Mouse (Mus musculus): ENCODE measurements around the gene Tex14. TPM values are rescaled to one million over a fixed set of nuclear protein-coding genes. Genes with fewer than 3 reads are reported as not detected.
A peak's percentile ranks its signal among the peaks of the same experiment; 100 is the strongest.

The Tex14 gene
- polyA plus RNA-seq, 1 experiment from 2014 or later: not detected

DNA sequence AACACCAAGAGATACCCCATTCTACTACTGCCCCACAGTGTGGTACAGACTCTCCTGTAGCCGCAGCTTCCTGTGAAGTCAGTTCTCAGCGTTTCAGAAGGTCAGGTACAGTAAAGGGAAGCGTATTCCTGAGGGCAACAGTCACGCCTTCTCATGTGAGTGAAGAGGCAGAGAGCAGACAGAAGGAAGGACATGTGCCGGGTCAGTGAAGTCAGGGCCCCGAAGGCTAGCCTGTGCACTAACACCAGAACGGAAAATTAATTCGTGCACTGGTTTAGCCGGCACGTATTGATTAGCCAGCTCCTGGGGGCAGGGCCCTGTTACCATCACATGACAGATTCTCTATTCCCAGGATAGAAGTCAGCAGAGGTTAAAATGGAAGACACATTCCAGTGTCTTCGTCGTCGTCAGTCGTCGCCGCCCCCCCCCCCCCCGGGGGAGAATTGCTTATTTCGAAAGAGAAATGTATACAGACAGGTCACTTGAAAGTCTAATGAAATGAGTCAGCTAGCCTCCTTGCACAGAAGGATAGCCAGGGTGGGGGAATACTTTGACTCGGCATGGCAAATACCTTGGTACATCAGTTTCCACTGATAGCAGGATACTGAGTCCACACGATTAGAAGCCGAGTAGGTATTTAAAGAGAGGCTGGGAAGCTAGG is 169.8 kb downstream of the Tex14 start:
- H3K27me3 ChIP-seq (ENCODE audit: control insufficient read depth, insufficient read depth, low read length): peaks cover 2% of the 10 kb centered on the region; the same call in 1 of the 2 replicates
- H3K4me2 ChIP-seq (replicated peaks; ENCODE audit: low read depth, low read length): no peak overlapping the region
- no peak overlapping the region for H3K9ac ChIP-seq (ENCODE audit: low read depth, low read length)
- no peak overlapping the region for H3K4me3 ChIP-seq (ENCODE audit: low read depth, low read length)
- H3K27ac ChIP-seq (ENCODE audit: low read depth, low read length): no peak overlapping the region
- H3K9me3 ChIP-seq (ENCODE audit: control insufficient read depth, low read length): no peaks in the 10 kb centered on the region
- no peaks in the 10 kb centered on the region for H3K36me3 ChIP-seq (ENCODE audit: control insufficient read depth, insufficient read depth, low read length)
- DNase-seq (ENCODE audit: low spot score) (peak; percentile 24), ATAC-seq (ENCODE audit: low FRiP score) (no peak)
- WGBS: 65% methylated on average over 21 of the region's 21 CpGs
- H3K4me1 ChIP-seq (replicated peaks; ENCODE audit: control insufficient read depth, insufficient read depth, low read length): peaks cover 8% of the 10 kb centered on the region; the same call in 1 of the 2 replicates

DNA sequence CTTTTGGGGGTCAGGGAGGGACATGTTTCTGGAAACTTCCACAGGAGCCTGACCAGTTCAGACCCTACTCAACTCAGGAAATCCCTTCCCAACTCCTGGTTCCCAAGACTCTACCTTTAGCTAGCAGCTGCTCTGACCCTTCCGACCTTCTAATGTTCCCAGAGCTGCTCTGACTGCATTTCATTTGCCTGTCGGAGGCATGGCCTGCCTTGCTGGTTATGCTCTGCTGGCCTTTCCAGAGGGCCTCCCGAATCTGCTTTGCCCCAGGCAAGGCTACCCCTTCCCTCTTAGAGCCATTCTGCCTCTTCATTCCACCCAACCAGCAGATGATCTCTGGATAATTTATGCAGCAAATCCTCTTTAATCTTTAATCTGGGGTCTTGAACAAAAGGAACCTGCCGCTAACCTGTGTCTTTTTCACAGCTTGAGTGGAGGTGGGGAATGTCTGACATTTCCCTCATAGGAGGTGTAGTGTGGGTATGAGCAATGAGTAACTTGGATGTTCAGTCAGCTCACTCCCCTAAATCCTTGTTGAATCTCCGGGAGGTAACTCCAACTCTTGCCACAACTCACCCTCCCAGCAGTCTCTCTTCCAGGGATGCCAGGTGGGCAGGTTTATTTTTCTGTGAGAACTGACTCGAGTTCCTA is 172.9 kb downstream of the Tex14 start:
- peaks cover 2% of the 10 kb centered on the region; the same call in 1 of the 2 replicates for H3K27me3 ChIP-seq (ENCODE audit: control insufficient read depth, insufficient read depth, low read length)
- peak overlapping the region; percentile 60 for H3K4me3 ChIP-seq (ENCODE audit: low read depth, low read length)
- H3K4me1 ChIP-seq (replicated peaks; ENCODE audit: control insufficient read depth, insufficient read depth, low read length): peaks cover 8% of the 10 kb centered on the region; the same call in 1 of the 2 replicates
- H3K9ac ChIP-seq (ENCODE audit: low read depth, low read length): peak overlapping the region; percentile 72
- DNase-seq (ENCODE audit: low spot score) (no peak), ATAC-seq (ENCODE audit: low FRiP score) (no peak)
- no peaks in the 10 kb centered on the region for H3K36me3 ChIP-seq (ENCODE audit: control insufficient read depth, insufficient read depth, low read length)
- peak overlapping the region; percentile 96 for H3K4me2 ChIP-seq (replicated peaks; ENCODE audit: low read depth, low read length)
- 20% methylated on average over 6 of the region's 6 CpGs for WGBS
- no peaks in the 10 kb centered on the region for H3K9me3 ChIP-seq (ENCODE audit: control insufficient read depth, low read length)
- no peak overlapping the region for H3K27ac ChIP-seq (ENCODE audit: low read depth, low read length)

DNA sequence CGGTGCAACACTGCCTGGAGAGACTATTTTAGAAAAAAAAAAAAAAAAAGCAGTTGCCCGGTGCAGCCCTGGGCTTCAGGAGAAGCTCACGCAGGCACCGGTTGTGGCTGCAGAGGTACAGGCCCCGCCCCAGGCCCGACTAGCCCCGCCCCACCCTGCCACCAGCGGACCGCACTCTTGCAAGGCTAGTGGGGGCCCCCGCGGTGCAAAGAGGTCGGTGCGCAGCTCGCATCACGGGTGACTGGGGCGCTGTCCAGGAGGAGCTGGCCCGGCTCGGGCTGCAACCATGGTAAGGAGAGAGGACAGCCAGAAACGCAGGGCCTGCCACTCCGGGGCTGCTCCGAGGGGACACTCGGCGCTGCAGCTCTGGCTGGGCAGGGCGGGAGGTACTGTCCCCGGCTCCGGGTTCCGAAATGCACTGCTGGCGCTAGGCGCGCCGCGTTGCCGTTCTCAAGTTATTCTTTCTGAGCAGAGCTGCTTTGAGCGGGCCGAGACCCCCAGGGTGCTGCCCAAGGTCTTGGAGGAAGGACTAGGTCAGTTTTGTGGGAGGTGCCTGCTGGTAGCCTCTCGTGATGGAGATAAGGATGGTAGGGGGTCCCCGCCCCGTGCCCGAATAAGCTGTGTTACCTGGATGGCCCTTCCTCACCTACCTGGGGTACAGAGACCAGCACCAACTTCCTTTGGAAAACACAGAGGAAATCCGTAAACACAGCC is 173.5 kb downstream of the Tex14 start:
- DNase-seq (ENCODE audit: low spot score) (peak; percentile 71), ATAC-seq (ENCODE audit: low FRiP score) (peak; percentile 78)
- peak overlapping the region; percentile 60 for H3K4me3 ChIP-seq (ENCODE audit: low read depth, low read length)
- H3K27me3 ChIP-seq (ENCODE audit: control insufficient read depth, insufficient read depth, low read length): peaks cover 2% of the 10 kb centered on the region; the same call in 1 of the 2 replicates
- peaks cover 8% of the 10 kb centered on the region; the same call in 1 of the 2 replicates for H3K4me1 ChIP-seq (replicated peaks; ENCODE audit: control insufficient read depth, insufficient read depth, low read length)
- no peaks in the 10 kb centered on the region for H3K36me3 ChIP-seq (ENCODE audit: control insufficient read depth, insufficient read depth, low read length)
- peak overlapping the region; percentile 72 for H3K9ac ChIP-seq (ENCODE audit: low read depth, low read length)
- no peaks in the 10 kb centered on the region for H3K9me3 ChIP-seq (ENCODE audit: control insufficient read depth, low read length)
- peak overlapping the region; percentile 96 for H3K4me2 ChIP-seq (replicated peaks; ENCODE audit: low read depth, low read length)
- H3K27ac ChIP-seq (ENCODE audit: low read depth, low read length): no peak overlapping the region
- WGBS: under 1% methylated on average over 40 of the region's 40 CpGs

DNA sequence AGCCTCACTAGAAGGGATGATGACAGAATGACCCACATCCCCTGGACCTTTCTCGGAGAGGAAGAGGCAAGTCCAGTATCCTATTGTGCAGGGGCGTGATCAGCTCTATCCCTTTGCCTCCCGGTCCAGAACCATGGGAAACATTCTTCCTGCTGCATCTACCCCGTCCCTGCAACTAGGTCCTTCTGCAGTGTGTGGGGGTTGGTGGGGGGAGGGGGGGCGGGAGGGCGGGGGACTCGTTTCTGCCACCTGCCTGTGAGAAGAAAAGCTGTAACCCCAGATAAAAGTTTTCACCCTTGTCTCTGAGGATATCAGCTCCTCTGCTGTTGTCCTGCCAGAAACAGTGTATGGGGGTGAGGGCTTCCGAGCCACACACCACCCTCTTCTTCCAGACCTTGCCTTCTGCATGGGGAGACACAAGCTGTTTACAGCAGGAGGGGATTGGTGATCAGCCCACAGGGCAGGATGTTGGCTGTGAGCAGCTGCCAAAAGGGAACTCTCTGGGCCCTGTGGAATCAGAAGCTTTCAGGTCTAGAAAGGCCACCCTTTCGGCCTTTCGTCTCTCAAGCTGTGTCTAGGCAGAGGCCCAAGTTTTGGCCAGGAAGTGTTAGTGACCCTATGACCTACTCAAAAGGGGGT is 174.2 kb downstream of the Tex14 start:
- WGBS: 15% methylated on average over 10 of the region's 10 CpGs
- Histone ChIP-seq H3K9ac (ENCODE audit: low read depth, low read length) (peak overlapping the region; percentile 72), H3K4me2 (replicated peaks; ENCODE audit: low read depth, low read length) (peak overlapping the region; percentile 96), H3K9me3 (ENCODE audit: control insufficient read depth, low read length) (no peaks in the 10 kb centered on the region), H3K27ac (ENCODE audit: low read depth, low read length) (no peak overlapping the region), H3K4me1 (replicated peaks; ENCODE audit: control insufficient read depth, insufficient read depth, low read length) (peaks cover 8% of the 10 kb centered on the region; the same call in 1 of the 2 replicates), H3K4me3 (ENCODE audit: low read depth, low read length) (peak overlapping the region; percentile 60), H3K27me3 (ENCODE audit: control insufficient read depth, insufficient read depth, low read length) (peaks cover 2% of the 10 kb centered on the region; the same call in 1 of the 2 replicates), H3K36me3 (ENCODE audit: control insufficient read depth, insufficient read depth, low read length) (no peaks in the 10 kb centered on the region)
- DNase-seq (ENCODE audit: low spot score) (no peak), ATAC-seq (ENCODE audit: low FRiP score) (peak; percentile 61)

DNA sequence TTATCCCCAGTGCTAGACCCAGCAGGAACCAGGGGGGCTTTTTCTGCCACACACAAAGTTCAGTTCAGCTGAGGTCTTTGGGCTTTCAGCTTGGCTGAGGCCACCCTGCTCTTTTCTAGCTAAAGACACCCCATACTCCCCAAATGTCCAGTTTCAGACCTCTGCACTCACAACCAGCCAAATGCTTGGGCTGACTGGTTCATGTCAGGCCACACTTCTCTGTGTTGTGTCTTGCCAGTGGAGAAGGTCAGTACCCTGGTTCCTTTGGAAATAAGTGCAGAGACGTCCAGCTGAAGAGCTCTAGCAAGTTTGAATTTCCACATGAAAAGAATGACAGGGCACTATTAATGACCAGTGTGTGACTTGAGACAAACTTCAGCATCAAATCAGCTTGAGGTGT is 174.8 kb downstream of the Tex14 start:
- no peak overlapping the region for H3K4me2 ChIP-seq (replicated peaks; ENCODE audit: low read depth, low read length)
- H3K27me3 ChIP-seq (ENCODE audit: control insufficient read depth, insufficient read depth, low read length): peaks cover 2% of the 10 kb centered on the region; the same call in 1 of the 2 replicates
- no peak for DNase-seq (ENCODE audit: low spot score)
- peaks cover 8% of the 10 kb centered on the region; the same call in 1 of the 2 replicates for H3K4me1 ChIP-seq (replicated peaks; ENCODE audit: control insufficient read depth, insufficient read depth, low read length)
- ATAC-seq (ENCODE audit: low FRiP score): no peak
- 41% methylated on average over 1 of the region's 1 CpGs for WGBS
- no peak overlapping the region for H3K9ac ChIP-seq (ENCODE audit: low read depth, low read length)
- H3K9me3 ChIP-seq (ENCODE audit: control insufficient read depth, low read length): no peaks in the 10 kb centered on the region
- no peaks in the 10 kb centered on the region for H3K36me3 ChIP-seq (ENCODE audit: control insufficient read depth, insufficient read depth, low read length)
- H3K4me3 ChIP-seq (ENCODE audit: low read depth, low read length): no peak overlapping the region
- H3K27ac ChIP-seq (ENCODE audit: low read depth, low read length): no peak overlapping the region

DNA sequence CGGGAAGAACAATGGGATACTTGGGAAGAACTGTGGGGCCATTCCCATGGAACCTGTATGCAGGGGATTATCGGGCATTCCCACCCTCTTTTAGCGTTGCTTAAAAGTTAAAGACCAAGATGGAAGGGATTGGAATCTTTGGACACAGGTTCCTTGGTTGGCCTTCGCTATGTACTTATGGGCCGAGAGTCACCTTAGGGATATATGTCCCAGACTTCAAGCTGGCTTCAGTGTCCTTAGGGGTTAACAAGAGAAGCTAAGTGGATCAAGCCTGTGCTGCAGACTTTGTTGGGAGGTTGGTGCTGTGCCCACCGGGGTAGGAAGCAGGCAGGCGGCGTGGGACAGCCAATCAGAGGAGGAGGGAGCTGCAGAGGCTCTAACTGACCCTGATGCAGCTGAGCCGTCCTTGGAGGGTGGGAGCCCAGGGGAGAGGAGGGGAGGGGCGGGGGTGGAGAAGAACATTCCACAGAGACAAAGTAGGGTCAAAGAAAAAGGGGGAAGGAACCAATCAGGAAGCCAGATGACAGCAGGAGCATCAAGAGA is 175.7 kb downstream of the Tex14 start:
- WGBS: 49% methylated on average over 10 of the region's 10 CpGs
- Histone ChIP-seq H3K4me3 (ENCODE audit: low read depth, low read length) (no peak overlapping the region), H3K27me3 (ENCODE audit: control insufficient read depth, insufficient read depth, low read length) (peaks cover 2% of the 10 kb centered on the region; the same call in 1 of the 2 replicates), H3K4me2 (replicated peaks; ENCODE audit: low read depth, low read length) (no peak overlapping the region), H3K27ac (ENCODE audit: low read depth, low read length) (no peak overlapping the region), H3K36me3 (ENCODE audit: control insufficient read depth, insufficient read depth, low read length) (no peaks in the 10 kb centered on the region), H3K9me3 (ENCODE audit: control insufficient read depth, low read length) (no peaks in the 10 kb centered on the region), H3K4me1 (replicated peaks; ENCODE audit: control insufficient read depth, insufficient read depth, low read length) (peaks cover 8% of the 10 kb centered on the region; the same call in 1 of the 2 replicates), H3K9ac (ENCODE audit: low read depth, low read length) (no peak overlapping the region)
- ATAC-seq (ENCODE audit: low FRiP score): no peak
- no peak for DNase-seq (ENCODE audit: low spot score)

DNA sequence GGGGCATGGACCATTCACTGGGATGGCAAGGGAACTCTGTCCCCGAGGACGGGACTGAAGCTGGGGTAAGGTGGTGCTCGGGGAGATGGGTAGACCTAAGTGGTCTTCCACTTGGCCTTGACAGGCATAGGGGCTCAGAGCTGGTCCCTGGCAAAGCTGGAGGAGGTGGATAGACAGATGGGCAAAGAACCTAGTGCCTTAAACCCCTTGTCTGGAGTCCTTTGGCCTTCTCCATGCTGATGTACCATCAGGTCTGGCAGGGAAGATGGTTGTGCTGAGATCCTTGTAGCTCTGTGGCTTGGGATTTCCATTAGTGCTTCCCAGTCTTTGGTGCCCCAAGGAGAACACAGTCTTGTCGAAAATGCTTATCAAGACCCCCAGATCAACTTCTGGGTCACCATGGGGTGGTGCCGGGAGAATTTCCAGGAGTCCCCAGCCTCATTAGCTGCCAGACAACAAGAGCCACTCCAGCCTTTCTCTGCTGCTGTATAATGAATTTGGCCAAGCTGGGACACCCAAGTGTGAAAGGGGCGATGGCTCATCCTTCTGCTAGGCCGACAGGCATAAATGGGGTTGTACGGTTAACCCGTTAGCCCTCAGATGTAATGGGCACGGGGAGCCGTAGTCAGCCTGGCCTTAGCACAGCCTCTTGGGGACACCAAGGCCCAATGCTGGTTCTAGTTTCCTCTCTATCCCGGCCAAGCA is 176.4 kb downstream of the Tex14 start:
- Histone ChIP-seq H3K9ac (ENCODE audit: low read depth, low read length) (no peak overlapping the region), H3K4me3 (ENCODE audit: low read depth, low read length) (no peak overlapping the region), H3K4me2 (replicated peaks; ENCODE audit: low read depth, low read length) (no peak overlapping the region), H3K4me1 (replicated peaks; ENCODE audit: control insufficient read depth, insufficient read depth, low read length) (peaks cover 8% of the 10 kb centered on the region; the same call in 1 of the 2 replicates), H3K27ac (ENCODE audit: low read depth, low read length) (no peak overlapping the region), H3K36me3 (ENCODE audit: control insufficient read depth, insufficient read depth, low read length) (no peaks in the 10 kb centered on the region), H3K27me3 (ENCODE audit: control insufficient read depth, insufficient read depth, low read length) (peaks cover 2% of the 10 kb centered on the region; the same call in 1 of the 2 replicates), H3K9me3 (ENCODE audit: control insufficient read depth, low read length) (no peaks in the 10 kb centered on the region)
- 88% methylated on average over 12 of the region's 12 CpGs for WGBS
- no peak for ATAC-seq (ENCODE audit: low FRiP score)
- DNase-seq (ENCODE audit: low spot score): no peak

Measured in hindbrain, embryonic 11.5 days (tissue).